Mouse (Mus musculus) ES-E14 (cell line): ENCODE measurements around the gene Leap2.

ENCODE experiments used
- CHD2 ChIP-seq: IDR thresholded peaks from 2 replicates; pipeline ENCODE4 v1.6.1; 2014; ENCODE audit warnings: mild to moderate bottlenecking, low read depth, low read length, inconsistent platforms
- HCFC1 ChIP-seq: IDR thresholded peaks from 2 replicates; pipeline ENCODE4 v1.6.1; 2012; ENCODE audit warnings: low read length, inconsistent platforms, borderline replicate concordance; ENCODE audit not compliant: insufficient read depth
- MAFK ChIP-seq: IDR thresholded peaks from 2 replicates; pipeline ENCODE4 v1.6.1; 2014; ENCODE audit warnings: mild to moderate bottlenecking, low read depth, low read length, inconsistent platforms; ENCODE audit not compliant: insufficient read depth
- ZC3H11A ChIP-seq: IDR thresholded peaks from 2 replicates; pipeline ENCODE4 v1.6.1; 2012; ENCODE audit warnings: low read depth, mild to moderate bottlenecking, inconsistent platforms, low read length, borderline replicate concordance
- ZNF384 ChIP-seq: IDR thresholded peaks from 2 replicates; pipeline ENCODE4 v1.6.1; 2012; ENCODE audit warnings: low read depth, low read length, inconsistent platforms

GRCm38 (mm10) chr11:53413871-53414270 lies 9.1 kb downstream of the Leap2 start:
- TF ChIP-seq ZC3H11A (no peak), CHD2 (no peak), MAFK (no peak), HCFC1 (no peak), ZNF384 (no peak)
